Mouse (Mus musculus) kidney, postnatal 10 days (tissue): ENCODE data around the gene Btbd35f14.
"Not testable (repeated sequence)": the region's sequence is repeated elsewhere in the genome, so short reads cannot be mapped to it uniquely, and the experiment has no call there.

Experiments used
- DNase-seq: peaks from one replicate; pipeline ENCODE4 v3.0.0; 2021; ENCODE audit warnings: mixed read lengths

Btbd35f14 gene

DNA sequence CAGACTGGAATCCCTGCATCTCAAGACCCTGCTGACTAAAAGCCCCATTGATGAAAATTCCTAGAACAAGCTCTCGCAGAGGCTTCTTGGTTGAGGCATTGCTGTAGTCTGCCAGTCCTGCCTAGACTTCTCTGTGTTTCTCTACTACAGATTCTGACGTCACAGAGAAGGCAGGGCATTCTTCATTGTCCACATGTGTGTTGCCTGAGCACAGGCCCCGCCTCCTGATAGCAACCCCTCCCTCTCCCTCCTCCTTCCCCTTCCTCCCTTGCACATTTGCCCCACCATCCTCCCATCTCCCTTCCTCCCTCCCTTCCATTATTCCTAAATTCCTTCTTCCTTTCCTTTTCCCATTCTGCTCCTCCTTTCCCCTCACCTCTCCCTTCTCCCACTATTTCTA lies at the start of gene Btbd35f14:
Gene Btbd35f14 (minus strand): TSS at position 101 of the 400 bp plus-strand sequence.
- not testable (repeated sequence) for DNase-seq

DNA sequence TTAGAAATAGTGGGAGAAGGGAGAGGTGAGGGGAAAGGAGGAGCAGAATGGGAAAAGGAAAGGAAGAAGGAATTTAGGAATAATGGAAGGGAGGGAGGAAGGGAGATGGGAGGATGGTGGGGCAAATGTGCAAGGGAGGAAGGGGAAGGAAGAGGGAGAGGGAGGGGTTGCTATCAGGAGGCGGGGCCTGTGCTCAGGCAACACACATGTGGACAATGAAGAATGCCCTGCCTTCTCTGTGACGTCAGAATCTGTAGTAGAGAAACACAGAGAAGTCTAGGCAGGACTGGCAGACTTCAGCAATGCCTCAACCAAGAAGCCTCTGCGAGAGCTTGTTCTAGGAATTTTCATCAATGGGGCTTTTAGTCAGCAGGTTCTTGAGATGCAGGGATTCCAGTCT lies 45.3 kb downstream of the Btbd35f14 start, which contains the start of gene Btbd35f13:
Gene Btbd35f13 (plus strand): TSS at position 301 of the 400 bp plus-strand sequence.
- not testable (repeated sequence) for DNase-seq
